Comparison of ENCODE assay signal across 8 mouse cellular contexts in genomic region chr1:88213766-88214461, GRCm38 (mm10). TPM values are rescaled to one million over a fixed set of nuclear protein-coding genes. Genes with fewer than 3 reads are reported as not detected.
DNase-seq lines count a peak whose midpoint lies in the region; ATAC-seq and TF ChIP-seq lines count a peak whose summit lies in the region.
"Had no signal": no experiment of that assay in that cellular context is flagged by ENCODE, and none has a peak within 500 bp of the region (broad histone marks: within the 10 kb centered on the region; RNA-seq: fewer than 3 reads in every experiment).

No protein-coding gene starts in this region.

- no peak overlapping the region for H3K4me2 ChIP-seq in neural tube, embryonic 15.5 days
- H3K4me2 ChIP-seq in embryonic facial prominence, embryonic 13.5 days = no peak overlapping the region
- no peak overlapping the region for H3K4me2 ChIP-seq in heart, embryonic 16.5 days (ENCODE audit: low read depth, low read length)

- 84% methylated on average over 2 of the region's 2 CpGs for WGBS in neural tube, embryonic 15.5 days
- WGBS in embryonic facial prominence, embryonic 13.5 days = 79% methylated on average over 2 of the region's 2 CpGs
- WGBS in heart, embryonic 16.5 days = 67% methylated on average over 2 of the region's 2 CpGs

- H3K4me1 ChIP-seq in neural tube, embryonic 15.5 days = no peaks in the 10 kb centered on the region
- H3K4me1 ChIP-seq in embryonic facial prominence, embryonic 13.5 days = no peaks in the 10 kb centered on the region
- H3K4me1 ChIP-seq in heart, embryonic 16.5 days (ENCODE audit: control insufficient read depth, insufficient read depth, low read length) = no peaks in the 10 kb centered on the region

- H3K27me3 ChIP-seq in neural tube, embryonic 15.5 days (replicated peaks) = no peaks in the 10 kb centered on the region
- H3K27me3 ChIP-seq in embryonic facial prominence, embryonic 13.5 days = no peaks in the 10 kb centered on the region
- H3K27me3 ChIP-seq in heart, embryonic 16.5 days (ENCODE audit: control insufficient read depth, insufficient read depth, low read length) = no peaks in the 10 kb centered on the region

- no peaks in the 10 kb centered on the region for H3K36me3 ChIP-seq in neural tube, embryonic 15.5 days
- no peaks in the 10 kb centered on the region for H3K36me3 ChIP-seq in embryonic facial prominence, embryonic 13.5 days
- no peaks in the 10 kb centered on the region for H3K36me3 ChIP-seq in heart, embryonic 16.5 days (ENCODE audit: control insufficient read depth, insufficient read depth)

- ATAC-seq in neural tube, embryonic 15.5 days (ENCODE audit: low FRiP score) = no peak
- 0 out of 2 replicates have a peak, but pooled peaks have one; percentile 1 for ATAC-seq in embryonic facial prominence, embryonic 13.5 days (ENCODE audit: insufficient number of reproducible peaks, insufficient read depth, low FRiP score, low TSS enrichment, low read depth)
- ATAC-seq in heart, embryonic 16.5 days (replicated peaks; ENCODE audit: extremely low read depth, insufficient read depth, low FRiP score) = peak; percentile 6; the same call in 1 of the 2 replicates
- ATAC-seq in megakaryocyte progenitor cell, adult 5-6 weeks (replicated peaks; ENCODE audit: poor library complexity) = 0 out of 2 replicates have a peak, but pooled peaks have one; percentile 4

- H3K9ac ChIP-seq in neural tube, embryonic 15.5 days (replicated peaks) = no peak overlapping the region
- H3K9ac ChIP-seq in embryonic facial prominence, embryonic 13.5 days = no peak overlapping the region
- no peak overlapping the region for H3K9ac ChIP-seq in heart, embryonic 16.5 days (ENCODE audit: low read length)

- no peak for TF ChIP-seq CTCF in left cerebral cortex, adult 2 months (IDR thresholded peaks at IDR 0.05)

- H3K27ac ChIP-seq in neural tube, embryonic 15.5 days (replicated peaks) = no peak overlapping the region
- no peak overlapping the region for H3K27ac ChIP-seq in embryonic facial prominence, embryonic 13.5 days
- no peak overlapping the region for H3K27ac ChIP-seq in heart, embryonic 16.5 days (ENCODE audit: low read length)
- H3K27ac ChIP-seq in left cerebral cortex, adult 2 months = no peak overlapping the region

- H3K4me3 ChIP-seq in neural tube, embryonic 15.5 days (replicated peaks) = no peak overlapping the region
- H3K4me3 ChIP-seq in embryonic facial prominence, embryonic 13.5 days = no peak overlapping the region
- no peak overlapping the region for H3K4me3 ChIP-seq in heart, embryonic 16.5 days (ENCODE audit: low read length)
- H3K4me3 ChIP-seq in left cerebral cortex, adult 2 months = no peak overlapping the region

- peak; percentile 18 for DNase-seq in neural tube, embryonic 10.5 days (ENCODE audit: extremely low spot score, low spot score)
- no peak for DNase-seq in right cerebral cortex, adult 2 months (ENCODE audit: low spot score in 2 of 2)
- DNase-seq in left cerebral cortex, adult 2 months (ENCODE audit: extremely low spot score in 1 of 2, low spot score in 2 of 2) = no peak

- intact Hi-C loops in left cerebral cortex, adult 2 months (cut with DNase I) = no loop called here

- peaks cover 61% of the 10 kb centered on the region for H3K9me3 ChIP-seq in neural tube, embryonic 15.5 days (replicated peaks)
- peaks cover 62% of the 10 kb centered on the region for H3K9me3 ChIP-seq in embryonic facial prominence, embryonic 13.5 days
- H3K9me3 ChIP-seq in heart, embryonic 16.5 days (replicated peaks; ENCODE audit: control insufficient read depth, low read length) = peaks cover 59% of the 10 kb centered on the region

RNA-seq across cellular contexts. Expression of gene Ugt1a1, which starts 2.2 kb away (rescaled TPM):
- 0.34 TPM in 1 of 2 replicates, not detected in the other for polyA plus RNA-seq in neural tube, embryonic 15.5 days (2015; fragmentation: Nextera tagmentation; extraction: Ambion mirVana)
- not detected in 2 replicates for polyA plus RNA-seq in embryonic facial prominence, embryonic 13.5 days (2015; fragmentation: Nextera tagmentation; extraction: Ambion mirVana)
- polyA plus RNA-seq in heart, embryonic 16.5 days (2015; fragmentation: Nextera tagmentation; extraction: Ambion mirVana) = 0.14 TPM in 1 of 2 replicates, not detected in the other
- total RNA-seq in megakaryocyte progenitor cell, adult 5-6 weeks (2015) = 0.39 and 0.83 TPM in 2 replicates
- 0.14 and 0.83 TPM in 2 replicates for total RNA-seq in megakaryocyte progenitor cell, adult 5-6 weeks (2017)
- under 1 TPM in 1 of 2 experiments, not detected in 1; 0.32 TPM for total RNA-seq in left cerebral cortex, adult 2 months (2021)
- total RNA-seq: common myeloid progenitor, adult 5-6 weeks had no signal

RNA-seq across cellular contexts. Expression of gene Dnajb3, which starts 8.3 kb away (rescaled TPM):
- polyA plus RNA-seq in neural tube, embryonic 15.5 days (2015; fragmentation: Nextera tagmentation; extraction: Ambion mirVana) = 11.9 and 13.7 TPM in 2 replicates
- polyA plus RNA-seq in embryonic facial prominence, embryonic 13.5 days (2015; fragmentation: Nextera tagmentation; extraction: Ambion mirVana) = 11.6 and 13.2 TPM in 2 replicates
- 2.8 and 3.1 TPM in 2 replicates for polyA plus RNA-seq in heart, embryonic 16.5 days (2015; fragmentation: Nextera tagmentation; extraction: Ambion mirVana)
- total RNA-seq in megakaryocyte progenitor cell, adult 5-6 weeks (2015) = 0.68 and 2.4 TPM in 2 replicates
- 0.17 and 1.2 TPM in 2 replicates for total RNA-seq in megakaryocyte progenitor cell, adult 5-6 weeks (2017)
- total RNA-seq in left cerebral cortex, adult 2 months (2021) = 1 to 10 TPM; 1.8 to 1.9 TPM

RNA-seq across cellular contexts. Expression of gene Mroh2a, which starts 12.9 kb away (rescaled TPM):
- 0.41 and 0.69 TPM in 2 replicates for polyA plus RNA-seq in neural tube, embryonic 15.5 days (2015; fragmentation: Nextera tagmentation; extraction: Ambion mirVana)
- 1.1 and 1.2 TPM in 2 replicates for polyA plus RNA-seq in embryonic facial prominence, embryonic 13.5 days (2015; fragmentation: Nextera tagmentation; extraction: Ambion mirVana)
- polyA plus RNA-seq in heart, embryonic 16.5 days (2015; fragmentation: Nextera tagmentation; extraction: Ambion mirVana) = 0.60 and 0.85 TPM in 2 replicates
- 0.39 and 1.1 TPM in 2 replicates for total RNA-seq in megakaryocyte progenitor cell, adult 5-6 weeks (2015)
- total RNA-seq in megakaryocyte progenitor cell, adult 5-6 weeks (2017) = 0.10 and 0.17 TPM in 2 replicates
- under 1 TPM in 1 of 2 experiments, not detected in 1; 0.19 TPM for total RNA-seq in left cerebral cortex, adult 2 months (2021)

RNA-seq across cellular contexts. Expression of gene Ugt1a2, which starts 13.5 kb away (rescaled TPM):
- polyA plus RNA-seq in neural tube, embryonic 15.5 days (2015; fragmentation: Nextera tagmentation; extraction: Ambion mirVana) = not detected in 2 replicates
- polyA plus RNA-seq in embryonic facial prominence, embryonic 13.5 days (2015; fragmentation: Nextera tagmentation; extraction: Ambion mirVana) = not detected in 2 replicates
- polyA plus RNA-seq in heart, embryonic 16.5 days (2015; fragmentation: Nextera tagmentation; extraction: Ambion mirVana) = not detected in 2 replicates
- total RNA-seq in megakaryocyte progenitor cell, adult 5-6 weeks (2015) = 0.42 and 1.1 TPM in 2 replicates
- total RNA-seq in megakaryocyte progenitor cell, adult 5-6 weeks (2017) = 0.57 TPM in 1 of 2 replicates, not detected in the other
- not detected for total RNA-seq in left cerebral cortex, adult 2 months (2021)
- total RNA-seq: common myeloid progenitor, adult 5-6 weeks had no signal

RNA-seq across cellular contexts. Expression of gene Ugt1a5, which starts 48.1 kb away (rescaled TPM):
- not detected in 2 replicates for polyA plus RNA-seq in neural tube, embryonic 15.5 days (2015; fragmentation: Nextera tagmentation; extraction: Ambion mirVana)
- polyA plus RNA-seq in embryonic facial prominence, embryonic 13.5 days (2015; fragmentation: Nextera tagmentation; extraction: Ambion mirVana) = not detected in 2 replicates
- polyA plus RNA-seq in heart, embryonic 16.5 days (2015; fragmentation: Nextera tagmentation; extraction: Ambion mirVana) = not detected in 2 replicates
- total RNA-seq in megakaryocyte progenitor cell, adult 5-6 weeks (2015) = 1.0 and 2.5 TPM in 2 replicates
- 0.81 TPM in 1 of 2 replicates, not detected in the other for total RNA-seq in megakaryocyte progenitor cell, adult 5-6 weeks (2017)
- under 1 TPM in 1 of 2 experiments, not detected in 1; 0.34 TPM for total RNA-seq in left cerebral cortex, adult 2 months (2021)
